Mouse (Mus musculus): ENCODE results near the gene Tpra1. TPM values are rescaled to one million over a fixed set of nuclear protein-coding genes. Genes with fewer than 3 reads are reported as not detected.
A peak's percentile ranks its signal among the peaks of the same experiment; 100 is the strongest.

The Tpra1 gene
- polyA plus RNA-seq, 1 experiment from 2014 or later = 73.6 TPM

DNA sequence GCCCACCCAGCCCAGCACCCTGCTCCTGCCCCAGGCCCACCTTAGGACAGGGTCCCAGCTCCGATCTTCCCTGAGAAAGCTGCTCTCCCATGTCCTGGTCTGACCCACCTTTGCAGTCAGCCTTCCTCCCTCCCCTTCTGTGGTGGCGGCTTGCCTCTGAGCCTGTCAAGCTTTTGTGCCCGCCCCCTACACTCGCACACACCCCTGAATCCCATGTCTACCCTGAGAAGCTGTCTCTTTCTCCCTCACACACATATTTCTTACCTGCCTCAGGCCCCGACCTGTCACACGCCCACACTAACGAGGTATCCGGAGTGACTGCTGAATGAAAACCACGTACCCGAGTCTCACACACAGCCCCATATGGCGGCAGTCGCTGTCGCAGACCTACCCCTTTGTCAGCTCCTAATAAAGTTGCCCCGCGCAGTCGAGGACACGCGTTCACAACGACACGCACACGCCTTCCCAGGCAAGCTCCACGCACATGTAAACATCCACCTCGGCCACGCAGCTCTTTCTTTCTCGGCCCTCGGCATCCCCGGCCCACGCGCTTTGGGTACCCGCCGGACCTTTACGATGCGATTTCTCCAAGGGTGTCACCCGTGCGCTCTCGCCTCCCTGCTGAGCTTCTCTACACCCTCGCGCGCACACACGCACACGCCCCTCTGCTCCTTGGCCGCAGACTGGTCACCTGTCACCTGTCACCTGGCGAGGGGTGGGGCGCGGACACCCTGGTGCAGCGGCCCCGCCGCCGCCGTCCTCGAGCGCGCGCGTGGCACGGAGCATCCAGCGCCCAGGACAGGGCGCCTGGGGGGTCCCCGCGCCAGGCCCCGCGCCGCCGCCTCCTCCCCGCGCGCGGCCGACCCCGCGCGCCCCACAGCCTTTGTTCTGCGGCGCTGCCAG is 27.8 kb upstream of the Tpra1 start:
- H3K9me3 ChIP-seq = no peaks in the 10 kb centered on the region
- H3K27ac ChIP-seq = peak overlapping the region; percentile 97
- peak overlapping the region; percentile 90 for H3K4me3 ChIP-seq
- H3K4me2 ChIP-seq = peak overlapping the region; percentile 74
- H3K36me3 ChIP-seq = peaks cover 3% of the 10 kb centered on the region
- WGBS = 1% methylated on average over 65 of the region's 74 CpGs
- peaks cover 53% of the 10 kb centered on the region for H3K4me1 ChIP-seq (replicated peaks)
- no peaks in the 10 kb centered on the region for H3K27me3 ChIP-seq
- H3K9ac ChIP-seq = peak overlapping the region; percentile 98
- peak; percentile 53 for ATAC-seq (ENCODE audit: low FRiP score)

DNA sequence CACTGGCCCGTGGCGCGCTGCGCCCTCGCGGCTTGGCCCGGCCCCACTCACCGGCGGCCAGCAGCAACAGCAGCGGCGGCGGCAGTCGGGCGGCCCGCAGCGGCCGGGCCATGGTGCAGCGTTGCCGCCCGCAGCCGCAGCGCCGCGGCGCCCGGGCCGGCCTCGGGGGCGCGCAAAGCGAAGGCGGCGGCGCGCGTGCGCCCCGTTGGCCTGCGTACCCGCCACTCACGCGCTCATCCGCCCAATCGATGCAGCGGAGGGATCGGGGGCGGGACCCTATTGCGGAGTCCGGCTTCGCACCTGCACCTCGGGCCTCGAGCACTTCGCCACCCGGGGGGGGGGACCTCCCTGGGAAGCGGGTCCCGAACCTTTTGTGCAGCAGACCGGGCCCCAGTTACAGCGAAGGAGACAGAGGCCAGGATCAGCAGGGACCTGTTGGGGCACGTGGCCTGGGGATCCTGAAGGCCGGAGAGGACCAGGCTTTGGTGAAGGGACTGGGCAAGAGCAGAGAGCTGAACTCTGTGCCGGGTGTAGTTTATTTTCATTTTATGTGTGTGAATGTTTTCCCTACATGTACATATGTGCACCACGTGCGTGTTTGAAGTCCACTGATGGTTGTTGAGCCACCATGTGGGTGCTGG is 27.1 kb upstream of the Tpra1 start, which contains the start of gene Podxl2:
Podxl2 (minus strand) TSS at position 177 of the 641 bp plus-strand sequence.
- Histone ChIP-seq H3K27ac (peak within 1 kb of the TSS; percentile 97), H3K4me1 (replicated peaks) (peaks cover 45% of the 10 kb centered on the region), H3K4me3 (peak within 1 kb of the TSS; percentile 90), H3K9me3 (no peaks in the 10 kb centered on the region), H3K9ac (peak within 1 kb of the TSS; percentile 98), H3K36me3 (no peaks in the 10 kb centered on the region), H3K27me3 (no peaks in the 10 kb centered on the region), H3K4me2 (peak within 1 kb of the TSS; percentile 74)
- WGBS = 6% methylated on average over 51 of the region's 63 CpGs
- ATAC-seq (ENCODE audit: low FRiP score) = peak; percentile 67

DNA sequence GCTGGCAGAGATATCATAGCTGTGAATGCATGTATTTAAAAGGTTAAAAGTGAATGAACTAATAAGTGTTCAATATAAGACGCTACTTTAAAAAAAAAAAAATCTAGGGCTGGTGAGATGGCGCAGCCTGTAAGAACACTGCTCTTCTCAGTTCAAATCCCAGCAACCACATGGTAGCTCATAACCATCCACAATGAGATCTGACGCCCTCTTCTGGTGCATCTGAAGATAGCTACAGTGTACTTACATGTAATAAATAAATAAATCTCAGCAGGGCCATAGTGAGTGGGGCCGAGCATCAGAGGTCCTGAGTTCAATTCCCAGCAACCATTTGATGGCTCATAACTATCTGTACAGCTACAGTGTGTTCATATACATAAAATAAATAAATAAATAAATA is 22.6 kb upstream of the Tpra1 start:
- Histone ChIP-seq H3K27ac (no peak overlapping the region), H3K4me2 (no peak overlapping the region), H3K9ac (no peak overlapping the region), H3K27me3 (no peaks in the 10 kb centered on the region), H3K9me3 (no peaks in the 10 kb centered on the region), H3K4me3 (no peak overlapping the region), H3K4me1 (replicated peaks) (peaks cover 5% of the 10 kb centered on the region), H3K36me3 (peaks cover 11% of the 10 kb centered on the region)
- ATAC-seq (ENCODE audit: low FRiP score) = no peak
- 68% methylated on average over 4 of the region's 4 CpGs for WGBS

DNA sequence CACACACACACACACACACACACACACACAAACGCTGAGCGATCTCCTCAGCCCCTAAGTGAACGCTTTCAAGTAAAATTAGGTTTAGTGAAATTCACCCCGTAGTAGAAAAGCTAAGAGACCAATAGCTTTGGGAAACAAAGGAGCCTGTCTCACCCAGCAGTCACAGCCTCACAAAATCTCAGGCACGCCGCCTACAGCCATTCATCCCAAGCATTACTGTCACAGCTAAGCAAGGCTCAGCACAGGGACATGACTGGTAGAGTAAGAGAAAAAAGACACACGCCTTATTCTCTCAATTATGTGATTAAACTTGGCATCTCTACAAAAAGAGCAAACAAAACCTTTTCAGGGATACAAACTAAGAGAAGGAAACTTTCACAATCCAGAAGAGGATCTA is 20.7 kb upstream of the Tpra1 start:
- Histone ChIP-seq H3K27ac (0 out of 2 replicates have a peak overlapping the region, but pooled peaks have one; percentile 25), H3K9ac (no peak overlapping the region), H3K4me1 (replicated peaks) (peaks cover under 1% of the 10 kb centered on the region), H3K36me3 (peaks cover 26% of the 10 kb centered on the region), H3K4me2 (no peak overlapping the region), H3K27me3 (no peaks in the 10 kb centered on the region), H3K9me3 (no peaks in the 10 kb centered on the region), H3K4me3 (no peak overlapping the region)
- 51% methylated on average over 7 of the region's 7 CpGs for WGBS
- no peak for ATAC-seq (ENCODE audit: low FRiP score)

DNA sequence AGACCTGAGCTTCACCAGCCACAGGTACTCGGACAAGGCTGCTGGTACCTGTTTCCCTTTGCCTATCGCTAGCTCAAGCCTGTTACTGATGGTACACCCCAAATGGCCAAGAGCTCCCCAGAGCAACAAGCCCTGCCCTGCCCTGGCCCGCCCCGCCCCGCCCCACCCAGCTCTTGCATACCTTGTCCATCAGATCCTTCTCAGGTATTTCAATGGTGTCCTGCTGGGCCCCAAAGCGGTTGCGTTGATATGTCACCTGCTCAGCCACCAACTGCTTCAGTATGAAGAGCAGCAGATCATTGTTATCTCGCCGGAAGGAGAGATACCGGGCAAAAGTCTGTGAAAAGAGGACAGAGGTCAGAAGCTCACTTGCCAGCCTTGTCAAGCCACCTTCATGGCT is 17.9 kb upstream of the Tpra1 start:
- peaks cover 8% of the 10 kb centered on the region for H3K4me1 ChIP-seq (replicated peaks)
- no peaks in the 10 kb centered on the region for H3K27me3 ChIP-seq
- H3K9me3 ChIP-seq = no peaks in the 10 kb centered on the region
- H3K36me3 ChIP-seq = peaks cover 51% of the 10 kb centered on the region
- no peak for ATAC-seq (ENCODE audit: low FRiP score)
- no peak overlapping the region for H3K4me3 ChIP-seq
- no peak overlapping the region for H3K4me2 ChIP-seq
- H3K9ac ChIP-seq = no peak overlapping the region
- no peak overlapping the region for H3K27ac ChIP-seq
- WGBS = 98% methylated on average over 10 of the region's 10 CpGs

GRCm38 (mm10) chr6:88884690-88885089 is 17.4 kb upstream of the Tpra1 start:
- Histone ChIP-seq H3K9me3 (no peaks in the 10 kb centered on the region), H3K4me2 (no peak overlapping the region), H3K4me3 (no peak overlapping the region), H3K27ac (no peak overlapping the region), H3K9ac (no peak overlapping the region), H3K27me3 (no peaks in the 10 kb centered on the region), H3K4me1 (replicated peaks) (peaks cover 8% of the 10 kb centered on the region), H3K36me3 (peaks cover 56% of the 10 kb centered on the region)
- ATAC-seq (ENCODE audit: low FRiP score) = no peak
- WGBS = 94% methylated on average over 17 of the region's 17 CpGs

DNA sequence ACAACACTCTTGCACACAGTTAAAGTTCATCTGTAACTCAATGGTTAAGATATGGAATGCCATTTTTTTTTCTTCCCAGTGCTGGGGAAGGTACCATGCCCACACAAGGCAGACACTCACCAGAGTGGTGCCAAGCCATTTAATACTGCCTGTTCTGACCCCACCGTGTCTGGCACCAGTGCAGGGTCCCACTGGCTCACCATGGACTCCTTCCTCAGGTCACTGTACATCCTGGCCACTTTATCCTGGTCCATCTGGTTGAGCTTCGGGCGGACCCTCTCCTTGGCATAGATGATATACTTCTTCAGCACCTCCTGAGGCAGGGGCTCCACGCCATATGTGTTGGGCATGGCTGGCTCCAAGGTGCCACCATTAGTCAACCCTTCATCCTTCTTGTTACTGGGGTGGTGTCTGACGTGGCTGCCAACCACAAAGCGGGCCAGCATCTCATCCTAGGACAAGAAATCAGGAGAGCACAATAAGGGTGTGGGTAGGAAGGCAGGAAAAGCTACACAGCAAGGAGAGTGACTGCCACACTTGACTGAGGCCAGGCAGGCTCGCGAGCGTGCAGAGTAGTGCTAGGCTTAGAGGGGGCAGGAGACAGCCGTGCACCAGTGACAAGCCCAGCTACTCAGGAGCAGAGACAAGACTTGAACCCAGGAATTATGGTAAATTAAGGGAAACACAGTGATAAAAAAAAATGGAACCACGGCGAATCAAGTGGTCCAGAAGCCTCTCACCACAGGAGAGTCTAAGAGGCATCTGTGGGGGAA is 16.2 kb upstream of the Tpra1 start:
- WGBS = 81% methylated on average over 12 of the region's 12 CpGs
- H3K9me3 ChIP-seq = no peaks in the 10 kb centered on the region
- H3K27me3 ChIP-seq = no peaks in the 10 kb centered on the region
- peaks cover 67% of the 10 kb centered on the region for H3K36me3 ChIP-seq
- no peak overlapping the region for H3K4me3 ChIP-seq
- no peak overlapping the region for H3K4me2 ChIP-seq
- H3K9ac ChIP-seq = no peak overlapping the region
- peak overlapping the region; percentile 61 for H3K27ac ChIP-seq
- no peak for ATAC-seq (ENCODE audit: low FRiP score)
- H3K4me1 ChIP-seq (replicated peaks) = peaks cover 8% of the 10 kb centered on the region

DNA sequence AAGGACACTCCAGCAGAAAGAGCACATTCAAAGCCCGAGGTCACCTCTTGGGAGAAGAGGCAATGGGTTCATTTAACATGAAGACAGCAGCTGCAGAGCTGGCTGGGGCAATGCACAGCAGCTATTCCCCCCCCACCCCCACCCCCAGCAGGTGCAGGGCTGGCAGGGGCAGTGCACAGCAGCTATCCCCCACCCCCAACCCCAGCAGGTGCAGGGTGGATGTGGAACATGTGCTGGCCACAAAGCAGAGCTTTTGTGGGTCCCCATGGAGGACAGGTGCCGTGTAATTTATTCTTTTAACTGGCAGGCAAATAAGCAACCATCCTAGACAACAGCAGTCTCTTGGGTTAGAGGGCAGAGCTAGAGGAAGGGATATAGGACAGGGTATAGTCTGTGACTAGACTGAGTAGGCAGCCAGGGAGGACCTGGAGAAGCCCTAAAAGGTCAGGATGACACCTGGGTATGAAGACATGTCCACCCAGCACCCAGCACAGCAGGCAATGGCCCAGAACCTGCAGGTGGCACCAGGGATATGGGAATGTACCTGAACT is 15.6 kb upstream of the Tpra1 start:
- no peak overlapping the region for H3K9ac ChIP-seq
- H3K4me2 ChIP-seq = no peak overlapping the region
- H3K36me3 ChIP-seq = peaks cover 74% of the 10 kb centered on the region
- no peaks in the 10 kb centered on the region for H3K9me3 ChIP-seq
- H3K27me3 ChIP-seq = no peaks in the 10 kb centered on the region
- WGBS = 42% methylated on average over 2 of the region's 2 CpGs
- peaks cover 8% of the 10 kb centered on the region for H3K4me1 ChIP-seq (replicated peaks)
- no peak overlapping the region for H3K4me3 ChIP-seq
- peak; percentile 50 for ATAC-seq (ENCODE audit: low FRiP score)
- H3K27ac ChIP-seq = peak overlapping the region; percentile 61; the same call in 1 of the 2 replicates

DNA sequence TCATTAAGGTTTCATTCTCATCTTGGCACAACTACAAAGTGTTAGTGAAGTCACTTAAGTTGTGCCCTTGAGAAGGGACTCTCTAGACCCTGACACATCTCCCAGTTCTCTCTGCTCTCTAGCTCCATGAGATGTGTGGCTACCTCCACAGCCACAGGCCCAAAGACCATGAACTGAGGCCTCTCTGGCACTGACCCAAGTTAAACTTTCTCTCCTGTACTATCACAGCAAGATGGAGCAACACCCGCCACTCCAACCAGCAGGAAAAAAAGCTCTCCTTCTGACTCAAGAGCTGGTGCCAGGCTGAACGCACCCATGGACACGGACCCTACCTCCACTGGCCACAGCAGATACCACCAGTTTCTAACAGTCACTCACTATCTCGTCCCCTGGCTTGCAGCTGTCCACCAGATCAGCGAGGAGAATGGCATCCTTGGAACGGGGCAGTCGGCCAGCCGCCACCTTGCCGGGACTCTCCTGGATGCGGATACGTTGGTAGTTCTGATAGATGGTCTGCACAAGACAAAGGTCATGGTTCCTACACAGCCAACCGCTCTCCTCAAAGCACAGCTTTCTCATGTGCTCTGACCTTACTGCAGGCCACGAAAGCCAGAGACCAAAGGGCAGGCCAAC is 12.5 kb upstream of the Tpra1 start:
- WGBS = 94% methylated on average over 13 of the region's 13 CpGs

GRCm38 (mm10) chr6:88890832-88891231 is 11.2 kb upstream of the Tpra1 start:
- H3K9ac ChIP-seq = no peak overlapping the region
- 94% methylated on average over 7 of the region's 7 CpGs for WGBS
- H3K36me3 ChIP-seq = peaks cover 78% of the 10 kb centered on the region
- H3K27me3 ChIP-seq = no peaks in the 10 kb centered on the region
- H3K4me3 ChIP-seq = no peak overlapping the region
- H3K4me2 ChIP-seq = no peak overlapping the region
- ATAC-seq (ENCODE audit: low FRiP score) = no peak
- peaks cover 8% of the 10 kb centered on the region for H3K4me1 ChIP-seq (replicated peaks)
- H3K9me3 ChIP-seq = no peaks in the 10 kb centered on the region
- H3K27ac ChIP-seq = no peak overlapping the region

More for the DNA sequence above, 12.5 kb upstream of the Tpra1 start:
- Histone ChIP-seq H3K4me1 (replicated peaks) (peaks cover 8% of the 10 kb centered on the region), H3K9ac (no peak overlapping the region), H3K27me3 (no peaks in the 10 kb centered on the region), H3K9me3 (no peaks in the 10 kb centered on the region), H3K36me3 (peaks cover 82% of the 10 kb centered on the region), H3K27ac (no peak overlapping the region), H3K4me2 (no peak overlapping the region), H3K4me3 (no peak overlapping the region)
- ATAC-seq (ENCODE audit: low FRiP score) = no peak

GRCm38 (mm10) chr6:88893559-88893958 is 8.5 kb upstream of the Tpra1 start:
- Histone ChIP-seq H3K27me3 (no peaks in the 10 kb centered on the region), H3K36me3 (peaks cover 57% of the 10 kb centered on the region), H3K4me1 (replicated peaks) (peaks cover 20% of the 10 kb centered on the region), H3K9ac (no peak overlapping the region), H3K4me2 (no peak overlapping the region), H3K9me3 (no peaks in the 10 kb centered on the region), H3K27ac (no peak overlapping the region), H3K4me3 (no peak overlapping the region)
- ATAC-seq (ENCODE audit: low FRiP score) = no peak
- WGBS = 64% methylated on average over 5 of the region's 5 CpGs
